Mouse (Mus musculus) midbrain, postnatal 0 days (tissue): ENCODE results near the gene Plscr1. TPM values are rescaled to one million over a fixed set of nuclear protein-coding genes. Genes with fewer than 3 reads are reported as not detected.
A peak's percentile ranks its signal among the peaks of the same experiment; 100 is the strongest.

Experiments used
- ATAC-seq: fragments of 200-750 bp; cut with Nextera tagmentation; 2 replicates; pipeline ENCODE4 v1.8.0; 2017; ENCODE audit warnings: moderate number of reproducible peaks, mild to moderate bottlenecking, moderate TSS enrichment, moderate library complexity; ENCODE audit not compliant: low FRiP score
- DNase-seq: peaks from one replicate; pipeline ENCODE4 v3.0.0-alpha.2; 2015; ENCODE audit warnings: low spot score
- H3K27ac ChIP-seq: fragments of 300-500 bp; sonication (generic); 2 replicates; pipeline ENCODE4 v1.5.1; 2014; ENCODE audit warnings: low read depth, mild to moderate bottlenecking, low read length, mixed read lengths
- H3K27me3 ChIP-seq: fragments of 300-500 bp; sonication (generic); 2 replicates; pipeline ENCODE4 v1.6.1; 2014; ENCODE audit warnings: low read length, control low read depth, mixed read lengths; ENCODE audit not compliant: insufficient read depth
- H3K36me3 ChIP-seq: fragments of 300-500 bp; sonication (generic); 2 replicates; pipeline ENCODE4 v1.6.1; 2014; ENCODE audit warnings: low read length, control low read depth, mixed read lengths; ENCODE audit not compliant: insufficient read depth
- H3K4me1 ChIP-seq: fragments of 300-500 bp; sonication (generic); 2 replicates; pipeline ENCODE4 v1.6.1; 2014; ENCODE audit warnings: mild to moderate bottlenecking, control low read depth, antibody characterized with exemption, low read length, mixed read lengths; ENCODE audit not compliant: insufficient read depth
- H3K4me2 ChIP-seq: fragments of 300-500 bp; sonication (generic); 2 replicates; pipeline ENCODE4 v1.6.1; 2014; ENCODE audit warnings: low read depth, mild to moderate bottlenecking, low read length, mixed read lengths; ENCODE audit not compliant: poor library complexity, severe bottlenecking
- H3K4me3 ChIP-seq: fragments of 300-500 bp; sonication (generic); 2 replicates; pipeline ENCODE4 v1.5.1; 2014; ENCODE audit warnings: low read depth, mild to moderate bottlenecking, low read length, moderate library complexity
- H3K9ac ChIP-seq: fragments of 300-500 bp; sonication (generic); replicated peaks from 2 replicates; pipeline ENCODE4 v1.6.1; 2014; ENCODE audit warnings: mild to moderate bottlenecking, low read length, moderate library complexity, mixed read lengths; ENCODE audit not compliant: poor library complexity, severe bottlenecking
- H3K9me3 ChIP-seq: fragments of 300-500 bp; sonication (generic); 2 replicates; pipeline ENCODE4 v1.6.1; 2016; ENCODE audit warnings: low read length, control low read depth
- CTCF ChIP-seq: IDR thresholded peaks from 2 replicates; pipeline ENCODE4 v1.5.1; 2016; ENCODE audit warnings: antibody characterized with exemption, mild to moderate bottlenecking
- WGBS: fragments of 180-500 bp; shearing (Covaris S2); extraction: QIAGEN DNeasy Blood & Tissue Kit; methylation state at CpG from one replicate; pipeline ENCODE4 v1.1.7; 2014; 5-methylcytosine and 5-hydroxymethylcytosine counted together
- polyA plus RNA-seq: library from polyadenylated mRNA; unstranded; fragments of >200 nt; fragmentation: Nextera tagmentation; extraction: Ambion mirVana; gene quantifications from 2 replicates; pipeline ENCODE4 v1.2.1, GENCODE M21; 2015
- total RNA-seq: library from RNA; depleted of rRNA; stranded (reverse); fragments of >200 nt; gene quantifications from 2 replicates; pipeline ENCODE4 v1.2.3, GENCODE M21; 2014

Plscr1 gene
- total and polyA plus RNA-seq, 2 experiments from 2014 or later, result 6.6 to 6.7 TPM

- Histone ChIP-seq H3K9me3 (no peaks in the 10 kb centered on the region), H3K4me1 (no peaks in the 10 kb centered on the region), H3K4me3 (no peak overlapping the region), H3K27me3 (no peaks in the 10 kb centered on the region), H3K36me3 (no peaks in the 10 kb centered on the region), H3K27ac (no peak overlapping the region), H3K9ac (no peak overlapping the region), H3K4me2 (no peak overlapping the region)
- WGBS, result 91% methylated on average over 4 of the region's 4 CpGs
- no peak for TF ChIP-seq CTCF
- ATAC-seq, result no peak
- DNase-seq, result no peak
Observed at GRCm38 (mm10) chr9:92265719-92266118, 16.2 kb downstream of the Plscr1 start.

- no peak for DNase-seq
- H3K4me2 ChIP-seq, result no peak overlapping the region
- no peaks in the 10 kb centered on the region for H3K4me1 ChIP-seq
- TF ChIP-seq CTCF, result no peak
- no peak overlapping the region for H3K27ac ChIP-seq
- ATAC-seq, result no peak
- H3K9me3 ChIP-seq, result no peaks in the 10 kb centered on the region
- no peaks in the 10 kb centered on the region for H3K27me3 ChIP-seq
- WGBS, result 87% methylated on average over 8 of the region's 8 CpGs
- no peaks in the 10 kb centered on the region for H3K36me3 ChIP-seq
- H3K4me3 ChIP-seq, result no peak overlapping the region
- no peak overlapping the region for H3K9ac ChIP-seq
Observed at GRCm38 (mm10) chr9:92266558-92267171, 17.1 kb downstream of the Plscr1 start.

- H3K4me2 ChIP-seq, result no peak overlapping the region
- H3K9me3 ChIP-seq, result no peaks in the 10 kb centered on the region
- H3K27me3 ChIP-seq, result no peaks in the 10 kb centered on the region
- ATAC-seq (no peak), DNase-seq (no peak)
- no peak overlapping the region for H3K4me3 ChIP-seq
- no peak overlapping the region for H3K27ac ChIP-seq
- H3K4me1 ChIP-seq, result no peaks in the 10 kb centered on the region
- no peaks in the 10 kb centered on the region for H3K36me3 ChIP-seq
- H3K9ac ChIP-seq, result no peak overlapping the region
- TF ChIP-seq CTCF, result no peak
- 94% methylated on average over 1 of the region's 1 CpGs for WGBS
Observed at GRCm38 (mm10) chr9:92267732-92268131, 18.2 kb downstream of the Plscr1 start.

GRCm38 (mm10) chr9:92269829-92270404 lies 20.4 kb downstream of the Plscr1 start:
- DNase-seq, result no peak
- Histone ChIP-seq H3K4me2 (no peak overlapping the region), H3K36me3 (no peaks in the 10 kb centered on the region), H3K4me1 (no peaks in the 10 kb centered on the region), H3K9ac (no peak overlapping the region), H3K9me3 (no peaks in the 10 kb centered on the region), H3K27ac (no peak overlapping the region), H3K27me3 (no peaks in the 10 kb centered on the region), H3K4me3 (no peak overlapping the region)
- WGBS, result 98% methylated on average over 5 of the region's 5 CpGs
- ATAC-seq, result no peak
- no peak for TF ChIP-seq CTCF

GRCm38 (mm10) chr9:92270927-92271326 lies 21.4 kb downstream of the Plscr1 start:
- Histone ChIP-seq H3K36me3 (no peaks in the 10 kb centered on the region), H3K4me3 (no peak overlapping the region), H3K27me3 (no peaks in the 10 kb centered on the region), H3K27ac (no peak overlapping the region), H3K9me3 (no peaks in the 10 kb centered on the region), H3K4me1 (no peaks in the 10 kb centered on the region), H3K4me2 (no peak overlapping the region), H3K9ac (no peak overlapping the region)
- DNase-seq, result peak; percentile 41
- TF ChIP-seq CTCF, result no peak
- ATAC-seq, result no peak
- 41% methylated on average over 4 of the region's 4 CpGs for WGBS

GRCm38 (mm10) chr9:92272650-92273049 lies 23.1 kb downstream of the Plscr1 start:
- Histone ChIP-seq H3K27ac (no peak overlapping the region), H3K4me2 (no peak overlapping the region), H3K36me3 (no peaks in the 10 kb centered on the region), H3K4me3 (no peak overlapping the region), H3K9ac (no peak overlapping the region), H3K27me3 (no peaks in the 10 kb centered on the region), H3K4me1 (no peaks in the 10 kb centered on the region), H3K9me3 (no peaks in the 10 kb centered on the region)
- DNase-seq, result no peak
- no peak for TF ChIP-seq CTCF
- ATAC-seq, result no peak
- WGBS, result 92% methylated on average over 4 of the region's 4 CpGs
